8 mouse cellular contexts compared by ENCODE assay signal in the genomic region with DNA sequence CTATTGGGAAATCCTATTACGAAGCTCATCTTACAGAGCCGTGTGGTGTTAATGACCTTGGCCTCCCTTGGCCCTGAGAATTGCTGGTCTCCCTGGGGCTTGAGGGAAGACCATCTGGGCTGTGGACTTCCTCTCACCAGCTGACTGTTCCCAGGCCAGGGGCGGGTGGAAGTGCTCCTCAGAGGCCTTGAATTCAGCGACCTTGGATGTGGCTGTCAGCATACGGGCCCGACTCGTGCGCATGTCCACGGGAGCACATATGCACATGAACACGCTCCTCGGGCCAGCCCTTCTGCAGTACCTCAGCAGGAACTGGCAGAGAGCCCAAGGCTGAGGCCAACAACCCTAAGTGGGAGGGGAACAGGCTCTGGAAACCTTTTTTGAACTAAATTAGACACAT.
A peak's percentile ranks its signal among the peaks of the same experiment; 100 is the strongest.
DNase-seq lines count a peak whose midpoint lies in the region; ATAC-seq and TF ChIP-seq lines count a peak whose summit lies in the region.

No protein-coding gene starts in this region.

- peaks cover 9% of the 10 kb centered on the region; the same call in 1 of the 2 replicates for H3K27me3 ChIP-seq in forebrain, embryonic 15.5 days
- no peaks in the 10 kb centered on the region for H3K27me3 ChIP-seq in forebrain, postnatal 0 days (ENCODE audit: insufficient read depth, low read length)
- H3K27me3 ChIP-seq in embryonic facial prominence, embryonic 15.5 days = no peaks in the 10 kb centered on the region
- H3K27me3 ChIP-seq in limb, embryonic 10.5 days (ENCODE audit: low read depth, poor library complexity, severe bottlenecking) = no peaks in the 10 kb centered on the region

- TF ChIP-seq CTCF in forebrain, postnatal 0 days (IDR thresholded peaks at IDR 0.05; ENCODE audit: low read depth) = no peak

- WGBS in forebrain, embryonic 15.5 days = 42% methylated on average over 11 of the region's 11 CpGs
- 34% methylated on average over 11 of the region's 11 CpGs for WGBS in forebrain, postnatal 0 days
- 55% methylated on average over 11 of the region's 11 CpGs for WGBS in embryonic facial prominence, embryonic 15.5 days
- 65% methylated on average over 11 of the region's 11 CpGs for WGBS in limb, embryonic 10.5 days

- no peak overlapping the region for H3K9ac ChIP-seq in forebrain, embryonic 15.5 days (replicated peaks)
- H3K9ac ChIP-seq in forebrain, postnatal 0 days = no peak overlapping the region
- no peak overlapping the region for H3K9ac ChIP-seq in embryonic facial prominence, embryonic 15.5 days

- 0 out of 2 replicates have a peak overlapping the region, but pooled peaks have one; percentile 5 for H3K4me2 ChIP-seq in forebrain, embryonic 15.5 days (replicated peaks)
- no peak overlapping the region for H3K4me2 ChIP-seq in forebrain, postnatal 0 days (ENCODE audit: low read depth)
- H3K4me2 ChIP-seq in embryonic facial prominence, embryonic 15.5 days (replicated peaks) = no peak overlapping the region

- H3K9me3 ChIP-seq in forebrain, embryonic 15.5 days = no peaks in the 10 kb centered on the region
- H3K9me3 ChIP-seq in forebrain, postnatal 0 days (ENCODE audit: low read length) = no peaks in the 10 kb centered on the region
- no peaks in the 10 kb centered on the region for H3K9me3 ChIP-seq in embryonic facial prominence, embryonic 15.5 days (replicated peaks)
- no peaks in the 10 kb centered on the region for H3K9me3 ChIP-seq in limb, embryonic 10.5 days (replicated peaks)

- intact Hi-C loops in left cerebral cortex, postnatal 14 days (cut with DNase I) = no loop called here

- DNase-seq in forebrain, postnatal 0 days = no peak
- DNase-seq in adrenal gland, adult 18-20 months (ENCODE audit: low spot score in 2 of 2) = peak; percentile 56 to 70
- peak; percentile 35 for DNase-seq in limb, embryonic 10.5 days (ENCODE audit: low spot score)
- DNase-seq in skeletal muscle tissue, adult 2 months (ENCODE audit: low read depth, low spot score) = peak; percentile 34
- no peak for DNase-seq in left cerebral cortex, postnatal 14 days (ENCODE audit: low spot score in 2 of 2)
- no peak for DNase-seq in frontal cortex, postnatal 36 days (ENCODE audit: low spot score in 2 of 2)

- H3K4me3 ChIP-seq in forebrain, embryonic 15.5 days = no peak overlapping the region
- no peak overlapping the region for H3K4me3 ChIP-seq in forebrain, postnatal 0 days (ENCODE audit: low read depth, low read length)
- H3K4me3 ChIP-seq in embryonic facial prominence, embryonic 15.5 days (replicated peaks) = no peak overlapping the region
- no peak overlapping the region for H3K4me3 ChIP-seq in limb, embryonic 10.5 days

- peaks cover 41% of the 10 kb centered on the region for H3K4me1 ChIP-seq in forebrain, embryonic 15.5 days
- peaks cover 10% of the 10 kb centered on the region; the same call in 1 of the 2 replicates for H3K4me1 ChIP-seq in forebrain, postnatal 0 days (ENCODE audit: insufficient read depth)
- peaks cover 19% of the 10 kb centered on the region for H3K4me1 ChIP-seq in embryonic facial prominence, embryonic 15.5 days
- peaks cover 33% of the 10 kb centered on the region for H3K4me1 ChIP-seq in limb, embryonic 10.5 days

- H3K36me3 ChIP-seq in forebrain, embryonic 15.5 days = no peaks in the 10 kb centered on the region
- no peaks in the 10 kb centered on the region; the same call in 1 of the 2 replicates for H3K36me3 ChIP-seq in forebrain, postnatal 0 days (ENCODE audit: insufficient read depth)
- no peaks in the 10 kb centered on the region for H3K36me3 ChIP-seq in embryonic facial prominence, embryonic 15.5 days
- no peaks in the 10 kb centered on the region for H3K36me3 ChIP-seq in limb, embryonic 10.5 days

- ATAC-seq in forebrain, embryonic 15.5 days (replicated peaks) = 0 out of 2 replicates have a peak, but pooled peaks have one; percentile 5
- ATAC-seq in forebrain, postnatal 0 days = no peak
- peak; percentile 13; the same call in 1 of the 2 replicates for ATAC-seq in embryonic facial prominence, embryonic 15.5 days (ENCODE audit: insufficient number of reproducible peaks, low FRiP score, low TSS enrichment, low read depth)

- H3K27ac ChIP-seq in forebrain, embryonic 15.5 days (replicated peaks) = 0 out of 2 replicates have a peak overlapping the region, but pooled peaks have one; percentile 32
- H3K27ac ChIP-seq in forebrain, postnatal 0 days (ENCODE audit: low read depth, low read length) = no peak overlapping the region
- H3K27ac ChIP-seq in embryonic facial prominence, embryonic 15.5 days (replicated peaks) = no peak overlapping the region
- H3K27ac ChIP-seq in limb, embryonic 10.5 days = no peak overlapping the region

Comparison
In these comparisons a context has a peak if more than half of its experiments do, and no peak if none do; other contexts are left out.
1. DNase-seq: peak in adrenal gland, adult 18-20 months (2 of 2), limb, embryonic 10.5 days (single experiment) and skeletal muscle tissue, adult 2 months (single experiment); none in forebrain, postnatal 0 days (single experiment), left cerebral cortex, postnatal 14 days (0 of 2) and frontal cortex, postnatal 36 days (0 of 2).